Mouse (Mus musculus) lung, postnatal 0 days (tissue): ENCODE measurements around the gene Sh3d19.

Source experiments
- CTCF ChIP-seq: IDR thresholded peaks from 2 replicates; pipeline ENCODE4 v1.5.1; 2016; ENCODE audit warnings: antibody characterized with exemption, mild to moderate bottlenecking
- EP300 ChIP-seq: IDR thresholded peaks from 2 replicates; pipeline ENCODE4 v1.6.1; 2016; ENCODE audit warnings: antibody characterized with exemption, mild to moderate bottlenecking, control low read depth

GRCm38 (mm10) chr3:86116951-86117350 is 146.0 kb downstream of the Sh3d19 start:
- peak; percentile 51 for TF ChIP-seq CTCF
- TF ChIP-seq EP300 = no peak
